Mouse (Mus musculus) mesoderm, embryonic 11.5 days (tissue): ENCODE results near the gene Cbln3.

Experiments
- DNase-seq: peaks from one replicate; pipeline ENCODE4 v3.0.0-alpha.2; 2012; ENCODE audit warnings: low read depth, low spot score

Cbln3 gene

GRCm38 (mm10) chr14:55884166-55884565 is at the start of gene Cbln3:
TSS of gene Cbln3 (minus strand) at chr14:55884392.
- no peak for DNase-seq

- DNase-seq = peak; percentile 30
Observed at GRCm38 (mm10) chr14:55933586-55933985, 49.4 kb upstream of the Cbln3 start.

GRCm38 (mm10) chr14:55929263-55929997 is 45.2 kb upstream of the Cbln3 start:
- peak; percentile 33 for DNase-seq

- no peak for DNase-seq
Observed at GRCm38 (mm10) chr14:55926847-55927246, 42.7 kb upstream of the Cbln3 start.

- peak; percentile 30 for DNase-seq
Observed at GRCm38 (mm10) chr14:55922475-55923232, 38.5 kb upstream of the Cbln3 start.

GRCm38 (mm10) chr14:55918240-55919082 is 34.3 kb upstream of the Cbln3 start:
- DNase-seq = peak; percentile 93

- DNase-seq = no peak
Observed at GRCm38 (mm10) chr14:55913406-55913805, 29.2 kb upstream of the Cbln3 start.

- no peak for DNase-seq
Observed at GRCm38 (mm10) chr14:55905518-55905917, 21.3 kb upstream of the Cbln3 start.

GRCm38 (mm10) chr14:55900414-55900755 is 16.2 kb upstream of the Cbln3 start:
- no peak for DNase-seq

- peak; percentile 93 for DNase-seq
Observed at GRCm38 (mm10) chr14:55899701-55900413, 15.7 kb upstream of the Cbln3 start, which contains the start of gene Sdr39u1. TSS of gene Sdr39u1 (minus strand) at chr14:55900293.

GRCm38 (mm10) chr14:55898947-55899346 is 14.8 kb upstream of the Cbln3 start:
- DNase-seq = no peak

- no peak for DNase-seq
Observed at GRCm38 (mm10) chr14:55897671-55898070, 13.5 kb upstream of the Cbln3 start.

- DNase-seq = no peak
Observed at GRCm38 (mm10) chr14:55886571-55887382, 2.6 kb upstream of the Cbln3 start.

GRCm38 (mm10) chr14:55885791-55886271 is 1.6 kb upstream of the Cbln3 start:
- DNase-seq = no peak

GRCm38 (mm10) chr14:55885114-55885790 is 1.1 kb upstream of the Cbln3 start:
- DNase-seq = no peak

GRCm38 (mm10) chr14:55884713-55885113 is 521 bp upstream of the Cbln3 start, which contains the start of gene Khnyn:
TSS of gene Khnyn (plus strand) at chr14:55884947.
- DNase-seq = peak; percentile 93

GRCm38 (mm10) chr14:55883663-55884062 is 529 bp downstream of the Cbln3 start:
- DNase-seq = no peak

- DNase-seq = no peak
Observed at GRCm38 (mm10) chr14:55883149-55883661, 987 bp downstream of the Cbln3 start.

GRCm38 (mm10) chr14:55882171-55882641 is 2.0 kb downstream of the Cbln3 start:
- no peak for DNase-seq
